Mouse (Mus musculus): ENCODE data around the gene Plxna4. TPM values are rescaled to one million over a fixed set of nuclear protein-coding genes. Genes with fewer than 3 reads are reported as not detected.

Gene Plxna4
- polyA plus RNA-seq, 1 experiment from 2014 or later = 4.1 TPM

DNA sequence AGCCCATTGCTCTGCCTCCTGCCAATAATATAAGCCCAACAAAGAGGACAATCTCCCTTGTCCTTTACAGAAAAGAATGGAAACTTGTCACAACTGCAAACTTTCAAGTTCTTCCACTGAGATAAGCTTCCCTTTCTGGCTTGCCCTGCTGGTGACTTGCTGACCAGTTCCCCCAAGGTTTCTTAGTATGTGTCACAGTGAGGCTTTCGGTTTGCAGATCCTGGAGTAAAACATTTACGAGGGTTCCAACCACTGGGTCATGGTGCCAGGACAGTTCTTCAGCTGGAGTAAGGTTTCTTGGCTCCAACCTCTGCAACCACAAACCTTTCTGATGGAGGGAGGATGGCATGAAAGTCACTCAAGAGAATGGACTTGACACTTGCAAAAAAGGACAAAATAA is 108.2 kb downstream of the Plxna4 start:
- no peak for DNase-seq (ENCODE audit: low spot score)
- Histone ChIP-seq H3K4me1 (ENCODE audit: control insufficient read depth, insufficient read depth, low read length) (peaks cover 12% of the 10 kb centered on the region), H3K4me3 (ENCODE audit: low read depth, low read length) (no peak overlapping the region), H3K27ac (replicated peaks; ENCODE audit: low read depth, low read length) (no peak overlapping the region), H3K36me3 (ENCODE audit: control insufficient read depth, insufficient read depth, low read length) (no peaks in the 10 kb centered on the region), H3K27me3 (ENCODE audit: control insufficient read depth, insufficient read depth, low read length) (no peaks in the 10 kb centered on the region), H3K4me2 (ENCODE audit: low read depth, severe bottlenecking) (no peak overlapping the region), H3K9me3 (ENCODE audit: control insufficient read depth, low read length) (no peaks in the 10 kb centered on the region), H3K9ac (ENCODE audit: low read length) (no peak overlapping the region)
- no peak for ATAC-seq (ENCODE audit: insufficient number of reproducible peaks, low FRiP score, low TSS enrichment, low read depth)
- 79% methylated on average over 2 of the region's 2 CpGs for WGBS

DNA sequence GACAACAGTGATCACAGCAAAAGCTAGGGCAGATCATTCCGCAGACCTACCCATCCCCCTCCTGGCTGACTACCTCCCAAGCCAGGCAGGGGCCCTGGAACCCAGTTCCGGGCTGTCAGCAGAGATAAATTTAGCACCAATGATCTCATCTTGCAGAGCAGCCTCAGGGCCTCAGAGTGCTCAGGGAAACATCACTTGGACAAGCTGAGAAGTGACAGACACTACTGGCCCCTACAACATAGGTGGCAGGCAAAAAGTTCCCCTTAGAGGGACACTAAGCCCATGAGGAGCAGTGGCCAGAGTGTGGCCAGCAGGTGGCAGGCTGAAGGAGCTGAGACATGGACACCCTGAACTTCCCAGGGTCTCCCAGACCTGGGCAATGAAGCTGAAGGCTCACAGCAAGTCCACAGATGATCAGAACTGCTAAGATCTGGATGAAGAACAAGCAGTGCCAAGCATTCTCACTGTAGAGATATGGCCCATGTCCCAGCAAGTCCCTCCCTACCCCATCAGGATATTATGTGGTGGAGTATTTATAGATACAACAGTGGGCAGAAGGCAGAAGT is 108.7 kb downstream of the Plxna4 start:
- 18% methylated on average over 2 of the region's 2 CpGs for WGBS
- no peak for ATAC-seq (ENCODE audit: insufficient number of reproducible peaks, low FRiP score, low TSS enrichment, low read depth)
- H3K9me3 ChIP-seq (ENCODE audit: control insufficient read depth, low read length) = no peaks in the 10 kb centered on the region
- H3K4me3 ChIP-seq (ENCODE audit: low read depth, low read length) = no peak overlapping the region
- no peaks in the 10 kb centered on the region for H3K36me3 ChIP-seq (ENCODE audit: control insufficient read depth, insufficient read depth, low read length)
- H3K9ac ChIP-seq (ENCODE audit: low read length) = no peak overlapping the region
- peaks cover 12% of the 10 kb centered on the region for H3K4me1 ChIP-seq (ENCODE audit: control insufficient read depth, insufficient read depth, low read length)
- peak; percentile 52 for DNase-seq (ENCODE audit: low spot score)
- no peaks in the 10 kb centered on the region for H3K27me3 ChIP-seq (ENCODE audit: control insufficient read depth, insufficient read depth, low read length)
- no peak overlapping the region for H3K27ac ChIP-seq (replicated peaks; ENCODE audit: low read depth, low read length)
- no peak overlapping the region for H3K4me2 ChIP-seq (ENCODE audit: low read depth, severe bottlenecking)

DNA sequence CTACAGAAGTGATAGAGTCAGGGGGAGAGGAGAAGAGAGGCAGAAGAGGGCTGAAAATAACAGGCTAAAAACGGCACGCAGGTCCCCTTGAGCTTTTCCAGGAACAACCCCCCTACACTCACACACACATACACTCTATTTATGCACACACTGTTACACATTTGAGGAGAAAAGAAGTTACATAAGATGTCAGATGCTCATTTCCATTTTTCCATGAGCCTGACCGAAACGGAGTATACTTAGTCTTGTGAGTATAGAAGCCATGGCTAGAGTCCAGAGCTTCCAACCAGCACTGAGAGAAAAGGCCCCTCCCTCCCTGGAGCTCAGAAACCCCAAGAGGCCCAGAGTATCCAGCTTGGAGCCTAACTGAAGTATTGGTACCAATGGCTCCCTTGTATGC is 112.0 kb downstream of the Plxna4 start:
- H3K4me2 ChIP-seq (ENCODE audit: low read depth, severe bottlenecking) = no peak overlapping the region
- no peak overlapping the region for H3K27ac ChIP-seq (replicated peaks; ENCODE audit: low read depth, low read length)
- WGBS = 93% methylated on average over 4 of the region's 4 CpGs
- no peak for DNase-seq (ENCODE audit: low spot score)
- H3K4me1 ChIP-seq (ENCODE audit: control insufficient read depth, insufficient read depth, low read length) = no peaks in the 10 kb centered on the region
- no peaks in the 10 kb centered on the region for H3K27me3 ChIP-seq (ENCODE audit: control insufficient read depth, insufficient read depth, low read length)
- H3K4me3 ChIP-seq (ENCODE audit: low read depth, low read length) = no peak overlapping the region
- no peaks in the 10 kb centered on the region for H3K36me3 ChIP-seq (ENCODE audit: control insufficient read depth, insufficient read depth, low read length)
- ATAC-seq (ENCODE audit: insufficient number of reproducible peaks, low FRiP score, low TSS enrichment, low read depth) = no peak
- no peak overlapping the region for H3K9ac ChIP-seq (ENCODE audit: low read length)
- no peaks in the 10 kb centered on the region for H3K9me3 ChIP-seq (ENCODE audit: control insufficient read depth, low read length)

DNA sequence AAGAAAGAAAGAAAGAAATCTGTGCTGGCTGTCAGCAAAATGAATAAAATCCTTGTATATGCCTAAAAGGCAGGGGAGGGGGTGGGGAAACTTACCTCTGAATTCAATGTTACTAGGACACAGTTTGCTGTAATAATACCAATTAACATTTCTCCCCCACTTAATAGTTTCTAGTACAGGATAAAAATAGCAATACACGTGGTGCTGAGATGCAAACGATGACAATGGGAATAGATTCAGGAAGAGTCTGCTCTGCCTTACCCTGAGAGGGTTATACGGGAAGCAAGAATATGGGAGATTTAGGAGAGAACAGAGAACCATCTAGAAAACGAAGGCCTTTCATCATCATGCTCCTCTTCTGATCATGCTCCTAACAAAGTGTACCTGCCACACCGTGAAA is 115.9 kb downstream of the Plxna4 start:
- DNase-seq (ENCODE audit: low spot score) = no peak
- WGBS = 86% methylated on average over 5 of the region's 5 CpGs
- Histone ChIP-seq H3K27ac (replicated peaks; ENCODE audit: low read depth, low read length) (no peak overlapping the region), H3K4me1 (ENCODE audit: control insufficient read depth, insufficient read depth, low read length) (no peaks in the 10 kb centered on the region), H3K9me3 (ENCODE audit: control insufficient read depth, low read length) (no peaks in the 10 kb centered on the region), H3K4me3 (ENCODE audit: low read depth, low read length) (no peak overlapping the region), H3K36me3 (ENCODE audit: control insufficient read depth, insufficient read depth, low read length) (no peaks in the 10 kb centered on the region), H3K9ac (ENCODE audit: low read length) (no peak overlapping the region), H3K27me3 (ENCODE audit: control insufficient read depth, insufficient read depth, low read length) (no peaks in the 10 kb centered on the region), H3K4me2 (ENCODE audit: low read depth, severe bottlenecking) (no peak overlapping the region)
- no peak for ATAC-seq (ENCODE audit: insufficient number of reproducible peaks, low FRiP score, low TSS enrichment, low read depth)

DNA sequence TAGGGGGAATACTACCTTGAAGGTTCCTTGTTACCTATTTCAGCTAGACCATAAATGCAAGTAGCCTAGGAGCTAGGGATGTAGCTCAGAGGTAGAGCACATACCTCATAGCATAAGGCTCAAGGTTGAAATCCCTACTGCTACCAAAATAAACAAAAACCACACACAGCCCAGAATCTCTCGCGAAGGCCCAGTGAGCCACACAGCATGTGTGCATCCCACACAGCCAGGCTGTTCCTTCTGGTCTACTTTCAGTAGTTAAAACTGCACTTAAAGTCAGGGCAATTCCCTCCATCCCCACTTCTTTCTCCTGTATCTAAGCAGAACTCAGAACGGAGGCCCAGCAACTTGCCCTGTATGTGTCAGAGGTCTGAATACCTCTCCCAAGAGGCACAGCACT is 116.4 kb downstream of the Plxna4 start:
- no peak overlapping the region for H3K9ac ChIP-seq (ENCODE audit: low read length)
- no peak overlapping the region for H3K4me3 ChIP-seq (ENCODE audit: low read depth, low read length)
- H3K36me3 ChIP-seq (ENCODE audit: control insufficient read depth, insufficient read depth, low read length) = no peaks in the 10 kb centered on the region
- ATAC-seq (ENCODE audit: insufficient number of reproducible peaks, low FRiP score, low TSS enrichment, low read depth) (no peak), DNase-seq (ENCODE audit: low spot score) (no peak)
- H3K4me2 ChIP-seq (ENCODE audit: low read depth, severe bottlenecking) = no peak overlapping the region
- H3K27me3 ChIP-seq (ENCODE audit: control insufficient read depth, insufficient read depth, low read length) = no peaks in the 10 kb centered on the region
- H3K4me1 ChIP-seq (ENCODE audit: control insufficient read depth, insufficient read depth, low read length) = no peaks in the 10 kb centered on the region
- WGBS = 79% methylated on average over 3 of the region's 3 CpGs
- no peak overlapping the region for H3K27ac ChIP-seq (replicated peaks; ENCODE audit: low read depth, low read length)
- H3K9me3 ChIP-seq (ENCODE audit: control insufficient read depth, low read length) = no peaks in the 10 kb centered on the region

DNA sequence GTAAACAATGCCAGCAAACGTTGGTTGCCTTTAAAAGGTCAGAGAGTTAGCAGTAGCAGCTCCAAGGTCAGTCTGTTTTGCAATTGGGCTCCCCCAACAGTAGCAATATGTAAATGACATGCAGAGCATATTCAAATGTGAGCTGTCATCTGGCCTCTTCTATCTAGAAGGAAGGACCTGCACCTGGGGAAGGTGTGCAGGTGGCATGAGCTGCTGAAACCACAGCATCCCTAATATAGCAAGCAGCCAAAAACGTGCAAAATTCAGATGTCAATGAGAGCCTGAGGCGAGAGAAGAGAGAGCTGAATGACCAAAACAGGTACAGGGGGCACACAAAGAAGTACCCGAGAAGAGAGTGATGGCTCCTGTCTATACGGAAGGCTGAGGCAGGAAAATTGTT is 118.8 kb downstream of the Plxna4 start:
- DNase-seq (ENCODE audit: low spot score) (no peak), ATAC-seq (ENCODE audit: insufficient number of reproducible peaks, low FRiP score, low TSS enrichment, low read depth) (no peak)
- H3K9me3 ChIP-seq (ENCODE audit: control insufficient read depth, low read length) = no peaks in the 10 kb centered on the region
- no peak overlapping the region for H3K27ac ChIP-seq (replicated peaks; ENCODE audit: low read depth, low read length)
- H3K9ac ChIP-seq (ENCODE audit: low read length) = no peak overlapping the region
- H3K36me3 ChIP-seq (ENCODE audit: control insufficient read depth, insufficient read depth, low read length) = no peaks in the 10 kb centered on the region
- no peak overlapping the region for H3K4me3 ChIP-seq (ENCODE audit: low read depth, low read length)
- H3K27me3 ChIP-seq (ENCODE audit: control insufficient read depth, insufficient read depth, low read length) = no peaks in the 10 kb centered on the region
- H3K4me1 ChIP-seq (ENCODE audit: control insufficient read depth, insufficient read depth, low read length) = peaks cover 5% of the 10 kb centered on the region; the same call in 1 of the 2 replicates
- WGBS = 58% methylated on average over 5 of the region's 5 CpGs
- no peak overlapping the region for H3K4me2 ChIP-seq (ENCODE audit: low read depth, severe bottlenecking)

DNA sequence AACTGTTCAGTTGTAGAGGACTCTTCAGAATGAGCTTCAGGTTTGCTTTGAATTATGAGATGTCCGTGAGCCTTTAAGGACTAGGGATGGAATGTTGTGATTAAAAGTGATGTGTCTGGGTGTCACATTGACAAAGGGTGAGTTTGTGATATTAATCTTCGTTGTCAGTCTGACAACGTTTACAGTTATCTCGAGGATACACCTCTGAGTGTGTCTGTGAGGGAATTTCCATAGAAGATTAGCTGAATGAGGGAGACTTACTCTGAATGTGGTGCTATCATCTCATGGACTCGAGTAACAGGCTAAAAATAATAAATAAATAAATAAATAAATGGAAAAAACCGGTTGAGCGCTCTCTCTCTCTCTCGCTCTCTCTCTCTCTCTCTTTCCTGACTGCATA is 122.9 kb downstream of the Plxna4 start:
- 74% methylated on average over 8 of the region's 8 CpGs for WGBS
- H3K4me3 ChIP-seq (ENCODE audit: low read depth, low read length) = no peak overlapping the region

DNA sequence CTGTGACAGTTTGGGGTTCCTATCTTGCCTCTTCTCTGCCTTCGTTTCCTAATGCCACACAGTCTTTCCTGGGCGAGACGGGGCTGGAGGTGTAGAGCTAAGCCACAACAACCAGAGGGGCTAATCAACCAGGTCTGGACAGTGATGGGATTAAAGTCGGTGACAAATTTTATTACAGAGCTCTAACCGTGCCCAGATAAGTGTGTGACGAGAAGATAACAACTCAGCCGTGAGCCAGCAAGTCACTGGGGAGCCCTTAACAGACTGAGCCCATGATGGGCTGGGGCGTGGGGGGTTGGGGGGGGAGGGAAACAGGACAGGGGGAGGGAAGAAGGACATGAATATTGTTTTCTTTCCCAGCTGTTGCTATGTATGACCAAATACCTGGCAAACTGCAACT is 123.4 kb downstream of the Plxna4 start:
- Histone ChIP-seq H3K27me3 (ENCODE audit: control insufficient read depth, insufficient read depth, low read length) (no peaks in the 10 kb centered on the region), H3K9ac (ENCODE audit: low read length) (no peak overlapping the region), H3K9me3 (ENCODE audit: control insufficient read depth, low read length) (no peaks in the 10 kb centered on the region), H3K4me2 (ENCODE audit: low read depth, severe bottlenecking) (no peak overlapping the region), H3K27ac (replicated peaks; ENCODE audit: low read depth, low read length) (no peak overlapping the region), H3K4me1 (ENCODE audit: control insufficient read depth, insufficient read depth, low read length) (peaks cover 6% of the 10 kb centered on the region; the same call in 1 of the 2 replicates), H3K36me3 (ENCODE audit: control insufficient read depth, insufficient read depth, low read length) (no peaks in the 10 kb centered on the region), H3K4me3 (ENCODE audit: low read depth, low read length) (no peak overlapping the region)
- DNase-seq (ENCODE audit: low spot score) (no peak), ATAC-seq (ENCODE audit: insufficient number of reproducible peaks, low FRiP score, low TSS enrichment, low read depth) (no peak)
- WGBS = 23% methylated on average over 8 of the region's 8 CpGs

More for the DNA sequence above, 122.9 kb downstream of the Plxna4 start:
- no peaks in the 10 kb centered on the region for H3K36me3 ChIP-seq (ENCODE audit: control insufficient read depth, insufficient read depth, low read length)
- no peaks in the 10 kb centered on the region for H3K9me3 ChIP-seq (ENCODE audit: control insufficient read depth, low read length)
- no peak overlapping the region for H3K27ac ChIP-seq (replicated peaks; ENCODE audit: low read depth, low read length)
- no peaks in the 10 kb centered on the region for H3K27me3 ChIP-seq (ENCODE audit: control insufficient read depth, insufficient read depth, low read length)
- no peak for ATAC-seq (ENCODE audit: insufficient number of reproducible peaks, low FRiP score, low TSS enrichment, low read depth)
- peaks cover 6% of the 10 kb centered on the region; the same call in 1 of the 2 replicates for H3K4me1 ChIP-seq (ENCODE audit: control insufficient read depth, insufficient read depth, low read length)
- no peak for DNase-seq (ENCODE audit: low spot score)
- no peak overlapping the region for H3K4me2 ChIP-seq (ENCODE audit: low read depth, severe bottlenecking)
- no peak overlapping the region for H3K9ac ChIP-seq (ENCODE audit: low read length)

DNA sequence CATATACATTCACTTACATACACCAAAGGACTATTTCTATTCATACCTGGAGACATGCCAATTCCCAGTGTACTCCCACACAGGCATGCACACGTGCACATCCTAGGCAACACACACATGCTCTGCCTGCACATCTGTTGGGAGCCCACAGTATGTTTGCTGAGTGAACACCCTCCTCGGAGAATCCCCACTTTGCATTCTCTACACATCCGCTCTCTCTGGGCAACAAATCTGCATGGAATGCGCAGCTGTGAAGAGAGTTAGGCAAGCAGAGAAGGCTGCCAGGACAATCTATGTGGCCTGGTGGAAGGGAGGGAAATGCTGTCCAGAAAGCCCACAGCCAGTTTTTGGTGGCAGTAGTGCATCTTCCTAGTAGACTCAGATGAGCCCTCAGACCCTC is 123.9 kb downstream of the Plxna4 start:
- H3K27ac ChIP-seq (replicated peaks; ENCODE audit: low read depth, low read length) = no peak overlapping the region
- H3K4me3 ChIP-seq (ENCODE audit: low read depth, low read length) = no peak overlapping the region
- ATAC-seq (ENCODE audit: insufficient number of reproducible peaks, low FRiP score, low TSS enrichment, low read depth) (no peak), DNase-seq (ENCODE audit: low spot score) (no peak)
- H3K9ac ChIP-seq (ENCODE audit: low read length) = no peak overlapping the region
- no peak overlapping the region for H3K4me2 ChIP-seq (ENCODE audit: low read depth, severe bottlenecking)
- 75% methylated on average over 4 of the region's 4 CpGs for WGBS
- H3K36me3 ChIP-seq (ENCODE audit: control insufficient read depth, insufficient read depth, low read length) = no peaks in the 10 kb centered on the region
- H3K9me3 ChIP-seq (ENCODE audit: control insufficient read depth, low read length) = no peaks in the 10 kb centered on the region
- H3K4me1 ChIP-seq (ENCODE audit: control insufficient read depth, insufficient read depth, low read length) = peaks cover 6% of the 10 kb centered on the region; the same call in 1 of the 2 replicates
- no peaks in the 10 kb centered on the region for H3K27me3 ChIP-seq (ENCODE audit: control insufficient read depth, insufficient read depth, low read length)
